Mouse (Mus musculus) brain, embryonic 14.5 days (tissue): ENCODE measurements around the gene Fes. TPM values are rescaled to one million over a fixed set of nuclear protein-coding genes. Genes with fewer than 3 reads are reported as not detected.

Experiments used
- DNase-seq: peaks from one replicate; pipeline ENCODE4 v3.0.0-alpha.2; 2011; ENCODE audit warnings: low read depth
- CTCF ChIP-seq: fragments of 200-500 bp; IDR thresholded peaks from 2 replicates; pipeline ENCODE4 v1.5.1; 2012; ENCODE audit warnings: inconsistent platforms, mild to moderate bottlenecking, moderate library complexity, borderline replicate concordance; ENCODE audit not compliant: insufficient read depth, insufficient read length; ENCODE audit errors: extremely low read depth
- POLR2A ChIP-seq: fragments of 200-500 bp; IDR thresholded peaks from 2 replicates; pipeline ENCODE4 v1.6.1; 2012; ENCODE audit warnings: mild to moderate bottlenecking, inconsistent platforms, borderline replicate concordance; ENCODE audit not compliant: poor library complexity, insufficient read depth, insufficient read length, severe bottlenecking; ENCODE audit errors: extremely low read depth
- polyA plus RNA-seq: library from polyadenylated mRNA; depleted of rRNA; stranded (reverse); fragments of >200 nt; gene quantifications from 2 replicates; pipeline ENCODE4 v1.2.3, GENCODE M21; 2012

Gene Fes
- polyA plus RNA-seq, 1 experiment: 7.1 TPM

DNA sequence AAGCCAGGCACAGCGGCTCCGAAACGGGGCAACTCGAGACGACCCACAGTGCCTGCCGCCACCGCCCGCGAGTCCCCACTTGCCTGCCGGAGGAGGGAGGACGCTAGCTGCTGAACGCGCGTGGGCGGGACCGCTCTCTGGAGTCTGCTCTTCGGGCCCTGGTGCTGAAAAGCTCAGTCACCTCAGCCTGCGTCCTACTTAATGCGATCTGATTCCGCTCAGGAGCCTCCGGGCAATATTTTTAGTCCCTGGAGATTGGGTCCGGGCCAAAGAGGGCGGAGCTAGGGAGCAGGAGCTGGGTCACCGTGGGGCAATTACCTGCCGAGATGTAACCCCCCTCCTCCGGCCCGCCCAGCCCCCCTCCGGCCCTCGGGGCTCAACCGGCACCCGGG, 17.1 kb downstream of the Fes start:
- TF ChIP-seq POLR2A (no peak), CTCF (no peak)
- DNase-seq: peak; percentile 77

DNA sequence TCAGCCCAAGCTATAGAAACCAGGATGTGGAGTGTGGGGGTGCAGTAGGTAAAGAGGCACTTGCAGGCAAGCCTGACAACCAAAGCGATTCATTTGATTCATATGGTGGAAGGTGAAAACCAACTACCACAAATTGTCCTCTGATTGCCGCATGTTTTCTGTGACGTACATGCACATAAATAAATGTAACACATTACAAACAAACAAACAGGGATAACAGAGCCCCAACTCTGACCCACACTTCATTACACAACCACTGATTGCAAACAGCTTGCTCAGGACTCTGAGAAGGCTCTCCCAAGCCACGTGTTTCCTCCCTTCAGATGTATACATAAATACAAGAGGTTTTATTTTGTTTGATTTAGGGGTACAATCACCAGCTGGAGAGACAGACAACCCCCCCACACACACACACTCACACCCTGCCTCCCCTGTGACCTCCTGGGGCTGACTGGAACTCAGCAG, 17.7 kb downstream of the Fes start:
- DNase-seq: peak; percentile 25
- TF ChIP-seq POLR2A: no peak
- no peak for TF ChIP-seq CTCF

DNA sequence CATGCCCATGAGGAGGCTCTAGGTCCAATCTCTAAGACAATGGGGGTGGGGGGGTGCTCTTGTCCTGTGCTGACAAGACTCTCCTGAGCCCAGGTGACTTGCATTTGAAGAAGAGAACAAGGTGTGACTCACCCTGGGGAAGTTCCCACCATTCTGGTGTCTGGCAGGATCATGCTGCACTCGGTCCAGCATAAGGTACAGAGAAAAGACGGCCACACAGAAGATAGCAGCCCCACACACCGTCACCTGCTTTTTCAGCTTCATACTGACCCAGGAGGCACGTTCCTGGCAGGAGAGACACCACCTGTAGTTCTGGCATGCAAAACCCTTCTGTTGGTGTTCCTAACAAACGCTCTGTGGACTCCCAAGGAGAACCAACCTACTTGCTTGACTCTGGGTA, 18.3 kb downstream of the Fes start:
- TF ChIP-seq CTCF: no peak
- TF ChIP-seq POLR2A: no peak
- no peak for DNase-seq

DNA sequence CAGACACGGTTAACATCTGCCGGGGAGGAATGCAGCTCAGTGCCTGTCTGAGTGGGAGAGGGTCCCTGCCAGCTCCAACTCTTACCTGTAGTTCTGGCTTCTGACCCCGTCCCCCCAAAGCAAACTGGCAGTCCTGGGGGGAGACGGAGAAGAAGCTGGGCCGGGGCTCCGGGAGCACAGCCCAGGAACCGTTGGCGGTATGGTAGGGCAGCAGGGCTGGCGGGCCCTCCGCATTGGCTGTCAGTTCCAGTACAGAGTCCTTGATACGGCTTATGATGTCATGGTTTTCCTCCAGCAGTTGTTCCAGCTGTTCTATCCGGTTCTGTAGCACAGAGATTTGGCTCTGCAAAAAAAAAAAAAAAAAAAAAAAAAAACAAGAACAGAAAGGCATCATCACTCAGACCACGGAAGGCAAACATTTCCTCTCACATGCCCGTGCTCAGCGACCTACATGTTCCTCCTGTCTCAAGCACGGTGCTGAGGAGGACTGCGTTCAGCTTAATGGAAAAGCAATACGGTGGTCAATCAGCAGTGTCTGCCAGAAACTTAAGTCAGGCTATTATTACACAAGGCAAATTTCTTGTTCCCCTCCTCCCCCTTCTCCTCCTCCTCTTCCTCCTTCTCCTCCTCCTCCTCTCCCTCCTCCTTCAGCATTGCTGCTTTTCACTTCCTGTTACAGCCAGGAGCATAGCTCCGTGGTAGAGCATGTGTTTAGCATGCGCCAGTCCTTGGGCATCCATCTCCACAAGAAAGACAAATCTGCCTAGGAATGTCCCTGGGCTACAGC, 18.9 kb downstream of the Fes start:
- TF ChIP-seq POLR2A (no peak), CTCF (no peak)
- no peak for DNase-seq

DNA sequence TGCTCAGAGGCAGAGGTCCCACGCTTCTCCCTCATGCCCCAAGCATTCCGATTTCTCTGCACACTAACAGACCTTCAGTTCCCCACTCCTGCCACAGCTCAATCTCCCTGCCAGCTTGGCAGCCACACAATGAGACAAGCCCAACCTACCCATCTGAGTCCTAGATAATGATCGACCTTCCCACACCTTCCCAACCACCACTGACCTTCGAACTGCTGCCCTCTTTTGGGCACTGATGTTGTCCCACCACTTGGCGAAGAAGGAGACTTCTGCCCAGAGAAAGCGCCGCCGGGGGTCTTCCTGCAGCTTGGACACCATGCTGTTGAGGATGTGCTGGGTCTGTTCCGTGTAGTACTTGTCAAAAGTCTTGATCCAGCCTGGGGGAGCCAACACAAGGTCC, 19.7 kb downstream of the Fes start:
- TF ChIP-seq POLR2A (no peak), CTCF (no peak)
- no peak for DNase-seq

DNA sequence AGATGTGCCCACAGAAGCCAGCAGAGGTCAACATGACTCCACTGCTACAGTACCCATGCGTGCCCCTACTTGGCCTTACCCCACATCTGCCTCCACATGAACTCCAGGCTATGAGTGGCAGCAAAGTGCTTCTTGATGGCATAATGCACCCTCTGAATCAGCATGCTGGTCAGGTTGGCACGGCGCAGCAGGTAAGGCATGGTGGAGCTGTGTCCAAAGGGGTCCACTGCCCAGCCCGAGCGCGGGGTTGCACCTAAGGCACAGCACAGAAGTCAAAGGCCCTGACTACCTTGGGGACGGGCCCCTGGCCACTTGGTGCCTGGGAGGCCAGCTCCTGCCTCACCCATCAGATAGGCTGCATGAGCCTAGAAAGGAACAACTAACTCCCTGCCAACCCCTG, 20.5 kb downstream of the Fes start:
- no peak for DNase-seq
- TF ChIP-seq POLR2A (no peak), CTCF (no peak)

DNA sequence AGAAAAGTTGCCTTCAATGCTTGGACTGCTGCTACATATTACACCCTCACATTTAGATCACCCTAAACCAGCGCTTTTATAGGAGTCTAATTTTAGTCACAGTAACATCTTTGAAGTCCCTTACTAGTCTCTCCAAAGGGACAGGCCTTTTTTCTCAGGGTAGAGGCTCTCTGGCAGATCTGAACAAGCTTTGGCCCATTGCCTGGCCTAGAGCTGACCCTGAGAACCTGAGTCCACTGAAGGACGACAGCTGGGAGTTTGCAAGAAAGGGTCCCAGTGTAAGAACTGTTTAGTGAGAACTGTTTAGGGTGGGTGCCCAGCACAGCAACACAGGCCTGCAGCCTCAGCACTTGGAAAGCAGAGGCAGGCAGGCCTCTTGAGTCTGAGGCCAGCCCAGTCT, 22.0 kb downstream of the Fes start:
- DNase-seq: no peak
- TF ChIP-seq POLR2A: no peak
- no peak for TF ChIP-seq CTCF

DNA sequence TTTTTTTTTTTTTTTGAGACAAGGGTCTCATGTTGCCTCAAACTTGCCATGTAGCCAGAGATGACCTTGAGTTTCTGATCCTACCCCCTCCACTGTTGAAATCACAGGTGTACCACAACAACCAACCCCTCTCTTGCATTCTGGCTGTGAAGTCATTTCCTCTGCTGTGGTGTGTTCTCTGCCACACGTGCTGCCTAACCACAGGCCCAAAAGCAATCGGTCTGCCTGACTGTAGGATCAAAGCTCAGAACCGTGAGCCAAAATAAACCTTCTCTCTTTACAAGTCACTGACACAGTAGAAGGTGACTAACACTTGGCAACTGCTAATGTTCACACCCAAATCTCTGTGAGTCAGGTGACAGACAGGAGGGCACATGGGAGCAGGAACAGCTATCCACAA, 27.3 kb downstream of the Fes start:
- no peak for DNase-seq
- TF ChIP-seq POLR2A: no peak
- no peak for TF ChIP-seq CTCF

DNA sequence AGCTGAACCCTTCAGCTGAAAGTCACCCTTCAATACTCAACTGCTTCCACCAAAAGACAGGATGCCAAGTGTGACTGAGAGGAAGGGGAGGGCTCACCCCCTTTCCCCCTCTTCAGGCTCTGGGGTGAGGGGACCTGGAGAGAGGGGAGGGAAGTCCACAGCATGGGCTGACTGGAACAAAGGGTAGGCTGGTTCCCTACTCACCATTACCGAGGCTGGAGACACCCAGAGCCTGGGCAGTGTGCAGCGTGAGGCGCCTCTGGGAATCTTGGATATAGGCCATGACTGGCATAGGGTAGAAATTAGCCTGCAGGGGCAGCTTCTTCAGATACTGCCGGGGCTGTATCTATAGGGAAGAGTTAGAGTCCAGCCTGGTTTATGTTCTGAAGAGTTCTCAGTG, 29.7 kb downstream of the Fes start:
- DNase-seq: no peak
- TF ChIP-seq POLR2A: no peak
- no peak for TF ChIP-seq CTCF

DNA sequence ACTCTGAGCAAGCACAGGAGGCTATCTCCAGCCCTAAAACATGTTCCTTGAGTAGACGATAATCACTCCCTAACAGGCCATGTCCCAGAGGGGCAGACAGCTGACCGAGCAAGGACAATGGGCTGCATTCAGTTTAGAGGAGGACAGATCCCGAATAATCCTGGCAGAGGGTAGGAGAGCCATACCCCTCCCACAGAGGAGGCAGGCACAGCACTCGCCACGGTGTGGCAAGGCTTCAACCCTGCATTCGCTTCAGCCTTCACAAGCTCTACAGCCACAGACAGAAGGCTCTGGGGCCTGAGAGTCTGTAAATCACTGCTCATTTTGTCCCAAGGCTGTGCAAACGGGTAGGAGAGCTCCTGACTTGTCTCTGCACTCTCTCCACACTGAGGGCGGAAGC, 30.6 kb downstream of the Fes start:
- peak; percentile 62 for DNase-seq
- no peak for TF ChIP-seq CTCF
- TF ChIP-seq POLR2A: no peak

DNA sequence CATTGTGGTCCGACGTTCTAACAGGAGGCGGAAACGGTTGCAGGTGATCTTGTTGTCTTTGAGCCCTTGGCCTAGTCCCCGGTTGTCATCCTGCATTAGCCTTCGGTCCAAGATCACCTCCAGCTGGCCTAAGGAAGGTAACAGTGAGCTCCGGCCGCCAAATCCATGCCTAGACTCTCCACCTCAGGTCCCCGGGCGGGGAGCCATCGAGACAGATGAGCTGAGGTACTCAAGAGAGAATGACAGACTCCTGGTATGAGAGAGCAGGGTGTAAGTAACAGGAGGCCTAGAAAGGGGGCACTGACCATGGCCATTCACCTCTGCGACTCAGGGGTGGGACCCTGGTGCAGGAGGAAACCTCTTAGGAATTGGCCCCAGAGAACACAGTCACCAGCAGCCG, 31.4 kb downstream of the Fes start:
- no peak for DNase-seq
- TF ChIP-seq POLR2A (no peak), CTCF (no peak)

DNA sequence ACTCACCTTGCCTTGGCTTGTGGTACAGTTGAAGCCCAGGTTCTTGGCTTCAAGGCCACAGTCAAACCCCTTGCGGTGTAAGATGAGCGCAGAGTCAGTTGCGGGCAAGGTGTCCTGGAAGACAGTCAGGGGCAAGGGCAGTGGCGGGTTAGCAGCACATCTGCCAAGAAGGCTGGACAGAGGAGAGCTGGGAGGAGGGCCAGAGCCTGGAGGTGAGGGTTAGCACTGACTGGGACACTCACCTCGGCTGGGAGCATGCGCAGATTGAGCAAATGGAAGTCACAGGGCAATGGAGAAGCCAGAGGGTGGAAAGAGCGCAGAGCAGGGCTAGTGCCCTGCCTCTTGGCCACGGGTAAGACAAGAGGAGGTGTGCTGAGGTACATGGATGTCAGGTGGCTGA, 34.8 kb downstream of the Fes start:
- no peak for DNase-seq
- TF ChIP-seq CTCF (no peak), POLR2A (no peak)

DNA sequence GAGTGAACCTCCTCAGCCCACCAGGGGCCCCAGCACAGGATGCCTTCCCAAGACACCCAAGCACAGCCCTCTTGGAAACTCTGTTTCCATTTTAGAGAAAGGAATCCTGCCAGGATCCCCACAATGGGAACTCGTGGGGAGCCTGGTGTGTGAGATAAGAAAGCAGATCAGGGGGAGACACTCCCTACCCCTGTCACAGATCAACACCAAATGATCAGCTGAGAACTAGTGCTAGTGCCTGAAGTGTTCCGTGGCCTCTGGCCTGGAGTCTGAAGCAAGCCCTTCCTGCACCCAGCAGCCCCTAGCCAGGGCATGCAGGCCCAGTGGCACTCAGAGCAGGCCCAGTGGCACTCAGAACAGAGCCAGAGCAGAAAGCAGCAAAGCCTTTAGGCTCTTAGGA, 36.9 kb downstream of the Fes start:
- TF ChIP-seq CTCF (no peak), POLR2A (no peak)
- no peak for DNase-seq
